Mouse (Mus musculus) stomach, embryonic 15.5 days (tissue): ENCODE data around the gene Angpt4. TPM values are rescaled to one million over a fixed set of nuclear protein-coding genes. Genes with fewer than 3 reads are reported as not detected.

Source experiments
- ATAC-seq: fragments of 200-750 bp; cut with Nextera tagmentation; 2 replicates; pipeline ENCODE4 v1.8.0; 2017; ENCODE audit warnings: low read depth, moderate number of reproducible peaks, moderate TSS enrichment; ENCODE audit not compliant: insufficient read depth, low FRiP score
- H3K27ac ChIP-seq: fragments of 300-500 bp; sonication (generic); 2 replicates; pipeline ENCODE4 v1.5.1; 2015; ENCODE audit warnings: mild to moderate bottlenecking, inconsistent platforms
- H3K27me3 ChIP-seq: fragments of 300-500 bp; sonication (generic); replicated peaks from 2 replicates; pipeline ENCODE4 v1.6.1; 2015; ENCODE audit warnings: inconsistent platforms
- H3K36me3 ChIP-seq: fragments of 300-500 bp; sonication (generic); 2 replicates; pipeline ENCODE4 v1.6.1; 2015; ENCODE audit warnings: inconsistent platforms
- H3K4me1 ChIP-seq: fragments of 300-500 bp; sonication (generic); 2 replicates; pipeline ENCODE4 v1.6.1; 2015; ENCODE audit warnings: inconsistent platforms
- H3K4me2 ChIP-seq: fragments of 300-500 bp; sonication (generic); 2 replicates; pipeline ENCODE4 v1.6.1; 2015; ENCODE audit warnings: mild to moderate bottlenecking, inconsistent platforms
- H3K4me3 ChIP-seq: fragments of 300-500 bp; sonication (generic); replicated peaks from 2 replicates; pipeline ENCODE4 v1.5.1; 2015; ENCODE audit warnings: inconsistent platforms
- H3K9ac ChIP-seq: fragments of 300-500 bp; sonication (generic); 2 replicates; pipeline ENCODE4 v1.6.1; 2015; ENCODE audit warnings: inconsistent platforms
- H3K9me3 ChIP-seq: fragments of 300-500 bp; sonication (generic); 2 replicates; pipeline ENCODE4 v1.6.1; 2016; ENCODE audit warnings: inconsistent platforms
- WGBS: fragments of 180-500 bp; shearing (Covaris S2); methylation state at CpG from one replicate; pipeline ENCODE4 v1.1.7; 2015; 5-methylcytosine and 5-hydroxymethylcytosine counted together
- polyA plus RNA-seq: library from polyadenylated mRNA; unstranded; fragments of >200 nt; fragmentation: Nextera tagmentation; extraction: Ambion mirVana; gene quantifications from 2 replicates; pipeline ENCODE4 v1.2.1, GENCODE M21; 2015

The Angpt4 gene
- polyA plus RNA-seq, 1 experiment from 2014 or later: 0.76 TPM

- H3K27me3 ChIP-seq: no peaks in the 10 kb centered on the region
- no peaks in the 10 kb centered on the region for H3K4me1 ChIP-seq
- H3K36me3 ChIP-seq: no peaks in the 10 kb centered on the region
- no peak overlapping the region for H3K27ac ChIP-seq
- no peak overlapping the region for H3K4me3 ChIP-seq
- 75% methylated on average over 5 of the region's 5 CpGs for WGBS
- H3K9ac ChIP-seq: no peak overlapping the region
- no peak overlapping the region for H3K4me2 ChIP-seq
- no peaks in the 10 kb centered on the region for H3K9me3 ChIP-seq
- no peak for ATAC-seq
Measured at GRCm38 (mm10) chr2:151895911-151896310, 15.1 kb upstream of the Angpt4 start.

DNA sequence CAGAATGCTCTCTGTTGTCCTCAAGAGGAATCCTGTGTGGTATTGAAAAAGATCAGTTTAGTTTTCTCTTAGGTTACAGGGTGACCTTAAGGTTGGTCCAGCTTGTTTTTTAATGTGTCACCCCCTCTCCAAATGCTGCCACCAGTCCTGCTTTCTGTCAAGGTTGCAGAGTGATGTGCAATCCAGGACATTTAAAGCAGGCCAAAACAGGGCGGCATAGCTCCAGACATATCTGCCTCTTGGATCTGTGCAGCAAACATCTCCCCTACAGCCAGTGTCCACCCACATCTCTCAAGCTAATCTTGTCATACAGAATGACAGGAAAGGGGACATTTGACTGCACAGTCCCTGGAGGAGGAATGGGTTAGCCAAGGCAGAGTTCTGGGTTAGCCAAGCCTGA is 12.9 kb upstream of the Angpt4 start:
- Histone ChIP-seq H3K36me3 (no peaks in the 10 kb centered on the region), H3K27me3 (no peaks in the 10 kb centered on the region), H3K4me2 (no peak overlapping the region), H3K27ac (no peak overlapping the region), H3K9ac (no peak overlapping the region), H3K4me1 (no peaks in the 10 kb centered on the region), H3K9me3 (no peaks in the 10 kb centered on the region), H3K4me3 (no peak overlapping the region)
- ATAC-seq: no peak
- 87% methylated on average over 1 of the region's 1 CpGs for WGBS

DNA sequence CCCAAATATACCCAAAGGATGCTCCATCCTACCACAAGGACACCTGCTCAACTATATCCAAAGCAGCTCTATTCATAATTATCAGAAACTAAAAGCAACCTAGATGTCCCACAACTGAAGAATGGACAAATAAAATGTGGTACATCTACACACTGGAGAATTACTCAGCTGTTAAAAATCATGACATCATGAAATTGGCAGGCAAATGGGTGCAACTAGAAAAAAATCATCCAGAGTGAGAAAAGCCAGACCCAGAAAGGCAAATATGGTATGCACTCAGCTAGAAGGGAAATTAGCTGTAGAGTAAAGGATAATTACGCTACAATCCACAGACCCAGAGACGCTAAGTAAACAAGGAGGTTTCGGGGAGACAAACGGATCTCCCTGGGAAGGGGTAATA is 10.2 kb upstream of the Angpt4 start:
- Histone ChIP-seq H3K4me1 (no peaks in the 10 kb centered on the region), H3K9ac (no peak overlapping the region), H3K4me3 (no peak overlapping the region), H3K9me3 (no peaks in the 10 kb centered on the region), H3K27me3 (no peaks in the 10 kb centered on the region), H3K4me2 (no peak overlapping the region), H3K36me3 (no peaks in the 10 kb centered on the region), H3K27ac (no peak overlapping the region)
- WGBS: 34% methylated on average over 4 of the region's 4 CpGs
- no peak for ATAC-seq

- Histone ChIP-seq H3K9me3 (no peaks in the 10 kb centered on the region), H3K4me3 (no peak overlapping the region), H3K4me1 (no peaks in the 10 kb centered on the region), H3K36me3 (no peaks in the 10 kb centered on the region), H3K27ac (no peak overlapping the region), H3K4me2 (no peak overlapping the region), H3K9ac (no peak overlapping the region), H3K27me3 (no peaks in the 10 kb centered on the region)
- 82% methylated on average over 6 of the region's 6 CpGs for whole genome bisulfite sequencing
- ATAC-seq: no peak
Measured at GRCm38 (mm10) chr2:151903267-151903666, 7.7 kb upstream of the Angpt4 start.

- 72% methylated on average over 4 of the region's 4 CpGs for WGBS
- no peaks in the 10 kb centered on the region for H3K9me3 ChIP-seq
Measured at GRCm38 (mm10) chr2:151903933-151904332, 7.1 kb upstream of the Angpt4 start.

DNA sequence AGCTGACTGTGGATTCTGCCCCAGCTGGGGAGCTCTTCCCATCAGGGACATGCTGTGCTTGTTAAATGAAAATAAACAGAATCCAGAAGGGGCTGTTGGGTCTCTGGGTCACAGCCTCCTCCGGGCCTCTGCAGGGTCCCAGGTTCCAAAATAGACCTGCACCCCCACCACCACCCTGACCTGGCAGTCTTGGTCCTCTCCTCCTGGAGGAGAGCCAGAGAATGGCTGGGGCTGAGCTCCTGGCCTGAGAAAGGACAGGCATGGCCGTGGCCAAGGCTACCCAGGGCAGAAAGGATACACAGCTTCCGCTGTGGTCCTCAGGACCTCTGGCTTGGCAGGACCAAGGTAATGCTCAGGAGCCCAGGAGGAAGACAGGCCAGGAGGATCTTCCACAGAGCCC is 6.4 kb upstream of the Angpt4 start:
- no peak for ATAC-seq
- H3K4me2 ChIP-seq: no peak overlapping the region
- H3K27me3 ChIP-seq: no peaks in the 10 kb centered on the region
- H3K9ac ChIP-seq: no peak overlapping the region
- H3K36me3 ChIP-seq: no peaks in the 10 kb centered on the region
- no peak overlapping the region for H3K4me3 ChIP-seq
- WGBS: 55% methylated on average over 3 of the region's 3 CpGs
- H3K9me3 ChIP-seq: no peaks in the 10 kb centered on the region
- no peaks in the 10 kb centered on the region for H3K4me1 ChIP-seq
- no peak overlapping the region for H3K27ac ChIP-seq

More at GRCm38 (mm10) chr2:151903933-151904332, 7.1 kb upstream of the Angpt4 start:
- Histone ChIP-seq H3K9ac (no peak overlapping the region), H3K4me3 (no peak overlapping the region), H3K27me3 (no peaks in the 10 kb centered on the region), H3K4me1 (no peaks in the 10 kb centered on the region), H3K27ac (no peak overlapping the region), H3K4me2 (no peak overlapping the region), H3K36me3 (no peaks in the 10 kb centered on the region)
- no peak for ATAC-seq

- H3K9ac ChIP-seq: no peak overlapping the region
- no peak overlapping the region for H3K4me2 ChIP-seq
- H3K4me1 ChIP-seq: peaks cover 11% of the 10 kb centered on the region; the same call in 1 of the 2 replicates
- no peaks in the 10 kb centered on the region for H3K9me3 ChIP-seq
- WGBS: 60% methylated on average over 2 of the region's 2 CpGs
- no peak overlapping the region for H3K4me3 ChIP-seq
- ATAC-seq: no peak
- H3K27ac ChIP-seq: no peak overlapping the region
- no peaks in the 10 kb centered on the region for H3K36me3 ChIP-seq
- H3K27me3 ChIP-seq: no peaks in the 10 kb centered on the region
Measured at GRCm38 (mm10) chr2:151907020-151907419, 4.0 kb upstream of the Angpt4 start.

GRCm38 (mm10) chr2:151909386-151909785 is 1.6 kb upstream of the Angpt4 start:
- no peak for ATAC-seq
- H3K9me3 ChIP-seq: no peaks in the 10 kb centered on the region
- H3K9ac ChIP-seq: no peak overlapping the region
- no peaks in the 10 kb centered on the region for H3K36me3 ChIP-seq
- no peaks in the 10 kb centered on the region for H3K27me3 ChIP-seq
- 72% methylated on average over 3 of the region's 3 CpGs for WGBS
- peaks cover 11% of the 10 kb centered on the region; the same call in 1 of the 2 replicates for H3K4me1 ChIP-seq
- H3K4me3 ChIP-seq: no peak overlapping the region
- no peak overlapping the region for H3K27ac ChIP-seq
- no peak overlapping the region for H3K4me2 ChIP-seq

- Histone ChIP-seq H3K4me3 (no peak overlapping the region), H3K9ac (no peak overlapping the region), H3K4me2 (no peak overlapping the region), H3K4me1 (peaks cover 11% of the 10 kb centered on the region; the same call in 1 of the 2 replicates), H3K9me3 (no peaks in the 10 kb centered on the region), H3K27me3 (no peaks in the 10 kb centered on the region), H3K27ac (peak overlapping the region; percentile 44; the same call in 1 of the 2 replicates), H3K36me3 (no peaks in the 10 kb centered on the region)
- WGBS: 41% methylated on average over 5 of the region's 5 CpGs
- ATAC-seq: peak; percentile 30; the same call in 1 of the 2 replicates
Measured at GRCm38 (mm10) chr2:151910498-151910897, 512 bp upstream of the Angpt4 start.

DNA sequence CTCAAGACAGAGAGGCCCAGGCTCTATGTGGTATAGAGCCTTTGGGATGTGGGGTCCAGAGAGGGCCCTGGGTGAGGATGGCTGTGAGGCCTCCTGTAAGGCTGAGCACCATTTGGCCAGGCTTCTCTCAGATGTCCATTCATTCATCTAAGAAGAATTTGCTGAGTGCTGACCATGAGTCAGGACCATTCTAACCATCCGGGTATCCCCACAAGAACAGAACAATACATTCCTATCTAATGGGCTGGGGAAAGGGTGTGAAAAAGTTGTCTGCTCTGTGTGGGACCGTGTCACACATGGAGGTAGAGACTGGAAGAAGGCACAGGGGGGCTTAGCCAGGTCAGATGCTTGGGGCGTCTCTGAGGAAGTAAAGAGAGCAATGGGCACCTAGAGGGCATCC is 741 bp downstream of the Angpt4 start:
- Histone ChIP-seq H3K36me3 (no peaks in the 10 kb centered on the region), H3K4me3 (no peak overlapping the region), H3K4me2 (no peak overlapping the region), H3K27ac (no peak overlapping the region), H3K9me3 (no peaks in the 10 kb centered on the region), H3K4me1 (peaks cover 19% of the 10 kb centered on the region), H3K27me3 (no peaks in the 10 kb centered on the region), H3K9ac (no peak overlapping the region)
- 83% methylated on average over 3 of the region's 3 CpGs for WGBS
- no peak for ATAC-seq

DNA sequence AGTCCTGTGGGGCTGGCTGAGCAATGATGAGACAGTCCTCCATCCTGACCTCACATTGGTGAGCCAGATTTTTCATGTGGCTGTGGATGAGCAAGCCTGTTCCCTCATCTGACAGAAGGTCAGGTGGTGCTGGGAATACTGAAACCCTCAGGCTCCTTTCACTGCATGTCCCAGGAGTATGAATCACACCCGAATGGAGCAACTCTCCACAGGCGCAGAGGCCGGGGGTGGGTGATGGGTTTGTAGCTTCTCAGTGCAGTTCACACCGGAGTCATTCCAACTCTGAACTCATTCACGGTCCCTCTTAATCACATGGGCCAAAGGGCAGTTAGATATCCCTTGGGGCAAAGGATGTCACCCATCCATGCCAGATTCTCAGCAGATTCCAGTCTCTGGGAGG is 3.1 kb downstream of the Angpt4 start:
- Histone ChIP-seq H3K9me3 (no peaks in the 10 kb centered on the region), H3K4me3 (no peak overlapping the region), H3K36me3 (no peaks in the 10 kb centered on the region), H3K27ac (no peak overlapping the region), H3K4me1 (peaks cover 21% of the 10 kb centered on the region), H3K4me2 (no peak overlapping the region), H3K9ac (no peak overlapping the region), H3K27me3 (no peaks in the 10 kb centered on the region)
- ATAC-seq: no peak
- WGBS: 81% methylated on average over 5 of the region's 5 CpGs

DNA sequence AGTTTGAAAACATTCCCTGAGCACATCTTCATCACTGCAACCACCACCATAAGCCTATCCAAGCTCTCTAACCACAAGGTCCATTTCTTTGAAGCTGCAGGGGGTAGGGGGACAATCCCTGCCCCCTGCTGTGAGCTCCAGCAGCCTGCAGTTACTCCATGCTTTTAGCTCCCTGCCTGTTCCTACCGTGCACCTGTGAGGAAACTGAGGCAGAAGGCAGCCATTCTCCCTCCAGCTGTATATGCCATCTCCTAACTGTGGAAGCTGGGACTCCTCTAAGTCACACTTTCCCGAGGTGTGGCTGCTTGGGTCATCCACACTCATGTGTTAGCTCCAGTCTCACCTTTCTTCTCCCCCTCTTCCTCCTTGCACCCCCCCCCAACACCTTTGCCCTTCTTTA is 4.1 kb downstream of the Angpt4 start:
- H3K9me3 ChIP-seq: no peaks in the 10 kb centered on the region
- H3K9ac ChIP-seq: no peak overlapping the region
- ATAC-seq: no peak
- no peaks in the 10 kb centered on the region for H3K36me3 ChIP-seq
- H3K27ac ChIP-seq: no peak overlapping the region
- H3K4me1 ChIP-seq: peaks cover 21% of the 10 kb centered on the region
- no peaks in the 10 kb centered on the region for H3K27me3 ChIP-seq
- no peak overlapping the region for H3K4me3 ChIP-seq
- 27% methylated on average over 2 of the region's 2 CpGs for WGBS
- no peak overlapping the region for H3K4me2 ChIP-seq
